Mouse (Mus musculus) kidney, adult 2 months (tissue): ENCODE data around the gene Anxa2. TPM values are rescaled to one million over a fixed set of nuclear protein-coding genes. Genes with fewer than 3 reads are reported as not detected.

Source experiments
- DNase-seq: peaks from one replicate; pipeline ENCODE4 v3.0.0; 2021
- H3K27ac ChIP-seq: fragments of 200-500 bp; 2 replicates; pipeline ENCODE4 v1.5.1; 2012; ENCODE audit warnings: low read depth, low read length, control low read depth, inconsistent platforms; ENCODE audit not compliant: insufficient read depth
- H3K27me3 ChIP-seq: fragments of 200-500 bp; replicated peaks from 2 replicates; pipeline ENCODE4 v1.6.1; 2012; ENCODE audit warnings: mild to moderate bottlenecking, moderate library complexity, low read length, inconsistent platforms; ENCODE audit not compliant: control insufficient read depth, insufficient read depth
- H3K36me3 ChIP-seq: fragments of 200-500 bp; 2 replicates; pipeline ENCODE4 v1.6.1; 2012; ENCODE audit warnings: mild to moderate bottlenecking, moderate library complexity, low read length, inconsistent platforms; ENCODE audit not compliant: control insufficient read depth, insufficient read depth
- H3K4me1 ChIP-seq: fragments of 200-500 bp; 2 replicates; pipeline ENCODE4 v1.6.1; 2011; ENCODE audit warnings: low read length; ENCODE audit not compliant: control insufficient read depth, insufficient read depth
- H3K4me3 ChIP-seq: fragments of 200-500 bp; 2 replicates; pipeline ENCODE4 v1.5.1; 2011; ENCODE audit warnings: mild to moderate bottlenecking, low read depth, low read length, control low read depth; ENCODE audit not compliant: insufficient read depth
- CTCF ChIP-seq: fragments of 200-500 bp; conservative IDR thresholded peaks from 2 replicates; pipeline ENCODE4 v1.5.1; 2011; ENCODE audit warnings: low read depth, mild to moderate bottlenecking, control low read depth, low read length, moderate library complexity, mixed read lengths; ENCODE audit not compliant: insufficient read depth, insufficient read length
- POLR2A ChIP-seq: fragments of 200-500 bp; IDR thresholded peaks from one replicate; pipeline ENCODE4 v1.6.1; 2011; ENCODE audit warnings: low read depth, low read length, control low read depth
- WGBS: fragments of 180-500 bp; shearing (Covaris S2); methylation state at CpG from one replicate; pipeline ENCODE4 v1.1.7; 2018; 5-methylcytosine and 5-hydroxymethylcytosine counted together
- polyA plus RNA-seq: library from polyadenylated mRNA; depleted of rRNA; stranded (reverse); fragments of >200 nt; gene quantifications from 2 replicates; pipeline ENCODE4 v1.2.3, GENCODE M21; 2012; rRNA removed

The Anxa2 gene
- polyA plus RNA-seq, 1 experiment = 131 TPM

GRCm38 (mm10) chr9:69507206-69507605, 53.8 kb downstream of the Anxa2 start:
- H3K4me3 ChIP-seq = no peak overlapping the region
- no peak overlapping the region for H3K27ac ChIP-seq
- no peaks in the 10 kb centered on the region for H3K4me1 ChIP-seq
- 40% methylated on average over 11 of the region's 11 CpGs for WGBS
- H3K36me3 ChIP-seq = no peaks in the 10 kb centered on the region
- no peak for DNase-seq
- H3K27me3 ChIP-seq = no peaks in the 10 kb centered on the region
- TF ChIP-seq CTCF = no peak
- TF ChIP-seq POLR2A = no peak

- TF ChIP-seq POLR2A (no peak), CTCF (no peak)
- no peak overlapping the region for H3K27ac ChIP-seq
- no peak overlapping the region for H3K4me3 ChIP-seq
- H3K36me3 ChIP-seq = no peaks in the 10 kb centered on the region
- H3K27me3 ChIP-seq = no peaks in the 10 kb centered on the region
- H3K4me1 ChIP-seq = no peaks in the 10 kb centered on the region
- 72% methylated on average over 8 of the region's 8 CpGs for whole genome bisulfite sequencing
- DNase-seq = no peak
These were observed 54.6 kb downstream of the Anxa2 start for GRCm38 (mm10) chr9:69508016-69508415.

GRCm38 (mm10) chr9:69511881-69512590, 58.6 kb downstream of the Anxa2 start:
- WGBS = 36% methylated on average over 11 of the region's 11 CpGs

GRCm38 (mm10) chr9:69512726-69513125, 59.3 kb downstream of the Anxa2 start:
- Histone ChIP-seq H3K27me3 (no peaks in the 10 kb centered on the region), H3K4me1 (no peaks in the 10 kb centered on the region), H3K27ac (no peak overlapping the region), H3K36me3 (no peaks in the 10 kb centered on the region), H3K4me3 (no peak overlapping the region)
- TF ChIP-seq CTCF (no peak), POLR2A (no peak)
- 90% methylated on average over 1 of the region's 1 CpGs for WGBS
- DNase-seq = no peak

More at GRCm38 (mm10) chr9:69511881-69512590, 58.6 kb downstream of the Anxa2 start:
- H3K4me3 ChIP-seq = no peak overlapping the region
- H3K27ac ChIP-seq = no peak overlapping the region
- H3K36me3 ChIP-seq = no peaks in the 10 kb centered on the region
- no peak for DNase-seq
- no peak for TF ChIP-seq POLR2A
- no peak for TF ChIP-seq CTCF
- no peaks in the 10 kb centered on the region for H3K27me3 ChIP-seq
- no peaks in the 10 kb centered on the region for H3K4me1 ChIP-seq

- WGBS = 78% methylated on average over 8 of the region's 8 CpGs
- Histone ChIP-seq H3K36me3 (no peaks in the 10 kb centered on the region), H3K27ac (no peak overlapping the region), H3K27me3 (no peaks in the 10 kb centered on the region), H3K4me1 (no peaks in the 10 kb centered on the region), H3K4me3 (no peak overlapping the region)
- TF ChIP-seq POLR2A (no peak), CTCF (no peak)
- DNase-seq = no peak
These were observed 60.8 kb downstream of the Anxa2 start for GRCm38 (mm10) chr9:69514206-69514605.

- WGBS = 88% methylated on average over 7 of the region's 7 CpGs
- DNase-seq = no peak
- Histone ChIP-seq H3K4me3 (no peak overlapping the region), H3K4me1 (no peaks in the 10 kb centered on the region), H3K27ac (no peak overlapping the region), H3K36me3 (no peaks in the 10 kb centered on the region), H3K27me3 (no peaks in the 10 kb centered on the region)
- TF ChIP-seq CTCF (no peak), POLR2A (no peak)
These were observed 62.0 kb downstream of the Anxa2 start for GRCm38 (mm10) chr9:69515416-69515815.

GRCm38 (mm10) chr9:69517387-69518035, 64.1 kb downstream of the Anxa2 start:
- peak; percentile 27 for DNase-seq
- no peaks in the 10 kb centered on the region for H3K27me3 ChIP-seq
- WGBS = 52% methylated on average over 20 of the region's 20 CpGs
- no peak overlapping the region for H3K4me3 ChIP-seq
- H3K36me3 ChIP-seq = no peaks in the 10 kb centered on the region
- TF ChIP-seq POLR2A (no peak), CTCF (no peak)
- no peak overlapping the region for H3K27ac ChIP-seq
- H3K4me1 ChIP-seq = no peaks in the 10 kb centered on the region

Other genes with a start within 250 kb of the Anxa2 start
- gene Ice2, start 55.7 kb upstream of the Anxa2 start, polyA plus RNA-seq = 2.9 and 3.5 TPM in 2 replicates